Mouse (Mus musculus) stomach, postnatal 0 days (tissue): ENCODE results near the gene Tmem189. TPM values are rescaled to one million over a fixed set of nuclear protein-coding genes. Genes with fewer than 3 reads are reported as not detected.
A peak's percentile ranks its signal among the peaks of the same experiment; 100 is the strongest.

Source experiments
- ATAC-seq: fragments of 200-750 bp; cut with Nextera tagmentation; 2 replicates; pipeline ENCODE4 v1.8.0; 2017; ENCODE audit not compliant: low FRiP score, low TSS enrichment
- DNase-seq: peaks from one replicate; pipeline ENCODE4 v3.0.0-alpha.2; 2016; ENCODE audit warnings: low spot score
- H3K27ac ChIP-seq: fragments of 300-500 bp; sonication (generic); replicated peaks from 2 replicates; pipeline ENCODE4 v1.5.1; 2014; ENCODE audit warnings: mild to moderate bottlenecking, control low read depth
- H3K27me3 ChIP-seq: fragments of 300-500 bp; sonication (generic); 2 replicates; pipeline ENCODE4 v1.6.1; 2014; ENCODE audit warnings: low read length; ENCODE audit not compliant: control insufficient read depth, insufficient read depth
- H3K36me3 ChIP-seq: fragments of 300-500 bp; sonication (generic); 2 replicates; pipeline ENCODE4 v1.6.1; 2014; ENCODE audit warnings: low read length, mixed read lengths; ENCODE audit not compliant: control insufficient read depth, insufficient read depth
- H3K4me1 ChIP-seq: fragments of 300-500 bp; sonication (generic); replicated peaks from 2 replicates; pipeline ENCODE4 v1.6.1; 2014; ENCODE audit warnings: antibody characterized with exemption; ENCODE audit not compliant: control insufficient read depth, insufficient read depth
- H3K4me2 ChIP-seq: fragments of 300-500 bp; sonication (generic); replicated peaks from 2 replicates; pipeline ENCODE4 v1.6.1; 2014; ENCODE audit warnings: low read depth, mild to moderate bottlenecking, control low read depth, moderate library complexity
- H3K4me3 ChIP-seq: fragments of 300-500 bp; sonication (generic); 2 replicates; pipeline ENCODE4 v1.5.1; 2014; ENCODE audit warnings: low read depth, low read length, control low read depth
- H3K9ac ChIP-seq: fragments of 300-500 bp; sonication (generic); 2 replicates; pipeline ENCODE4 v1.6.1; 2014; ENCODE audit warnings: mild to moderate bottlenecking, low read length, control low read depth, mixed read lengths
- H3K9me3 ChIP-seq: fragments of 300-500 bp; sonication (generic); 2 replicates; pipeline ENCODE4 v1.6.1; 2016; ENCODE audit warnings: low read length; ENCODE audit not compliant: control insufficient read depth
- CTCF ChIP-seq: IDR thresholded peaks from 2 replicates; pipeline ENCODE4 v1.5.1; 2016; ENCODE audit warnings: antibody characterized with exemption, low read depth, mild to moderate bottlenecking, moderate library complexity
- EP300 ChIP-seq: optimal IDR thresholded peaks from 2 replicates; pipeline ENCODE3; 2016; ENCODE audit warnings: antibody characterized with exemption
- WGBS: fragments of 180-500 bp; shearing (Covaris S2); extraction: QIAGEN DNeasy Blood & Tissue Kit; methylation state at CpG from one replicate; pipeline ENCODE4 v1.1.7; 2014; 5-methylcytosine and 5-hydroxymethylcytosine counted together
- polyA plus RNA-seq: library from polyadenylated mRNA; unstranded; fragments of >200 nt; fragmentation: Nextera tagmentation; extraction: Ambion mirVana; gene quantifications from 2 replicates; pipeline ENCODE4 v1.2.1, GENCODE M21; 2015

The Tmem189 gene
- 74.6 and 85.7 TPM in 2 replicates for polyA plus RNA-seq

GRCm38 (mm10) chr2:167689501-167690218 is at the start of gene Tmem189:
Tmem189 (minus strand) TSS chr2:167689822.
- Histone ChIP-seq H3K27me3 (no peaks in the 10 kb centered on the region), H3K4me2 (peak within 1 kb of the TSS; percentile 80), H3K4me3 (peak within 1 kb of the TSS; percentile 76), H3K9me3 (no peaks in the 10 kb centered on the region), H3K27ac (peak within 1 kb of the TSS; percentile 96), H3K36me3 (no peaks in the 10 kb centered on the region), H3K4me1 (no peaks in the 10 kb centered on the region), H3K9ac (peak within 1 kb of the TSS; percentile 94)
- TF ChIP-seq EP300: no peak
- no peak for TF ChIP-seq CTCF
- DNase-seq (peak; percentile 83), ATAC-seq (peak; percentile 53)
- under 1% methylated on average over 74 of the region's 99 CpGs for WGBS

GRCm38 (mm10) chr2:167739030-167739429 is 49.4 kb upstream of the Tmem189 start:
- TF ChIP-seq EP300 (no peak), CTCF (no peak)
- no peaks in the 10 kb centered on the region for H3K27me3 ChIP-seq
- DNase-seq: no peak
- H3K9ac ChIP-seq: no peak overlapping the region
- H3K27ac ChIP-seq: no peak overlapping the region
- H3K4me2 ChIP-seq: no peak overlapping the region
- no peaks in the 10 kb centered on the region for H3K9me3 ChIP-seq
- no peaks in the 10 kb centered on the region; the same call in 1 of the 2 replicates for H3K4me1 ChIP-seq
- no peaks in the 10 kb centered on the region for H3K36me3 ChIP-seq
- ATAC-seq: no peak
- no peak overlapping the region for H3K4me3 ChIP-seq
- WGBS: 24% methylated on average over 6 of the region's 6 CpGs

GRCm38 (mm10) chr2:167734861-167735260 is 45.2 kb upstream of the Tmem189 start:
- no peaks in the 10 kb centered on the region; the same call in 1 of the 2 replicates for H3K4me1 ChIP-seq
- ATAC-seq (no peak), DNase-seq (no peak)
- H3K4me3 ChIP-seq: no peak overlapping the region
- no peaks in the 10 kb centered on the region for H3K36me3 ChIP-seq
- no peak for TF ChIP-seq EP300
- no peak for TF ChIP-seq CTCF
- 70% methylated on average over 10 of the region's 10 CpGs for WGBS
- no peak overlapping the region for H3K4me2 ChIP-seq
- no peak overlapping the region for H3K27ac ChIP-seq
- H3K9me3 ChIP-seq: no peaks in the 10 kb centered on the region
- no peak overlapping the region for H3K9ac ChIP-seq
- no peaks in the 10 kb centered on the region for H3K27me3 ChIP-seq

- Histone ChIP-seq H3K4me1 (no peaks in the 10 kb centered on the region), H3K9me3 (no peaks in the 10 kb centered on the region), H3K27me3 (no peaks in the 10 kb centered on the region), H3K9ac (no peak overlapping the region), H3K4me3 (no peak overlapping the region), H3K36me3 (no peaks in the 10 kb centered on the region), H3K27ac (no peak overlapping the region; the same call in none of the 2 replicates), H3K4me2 (no peak overlapping the region)
- WGBS: 50% methylated on average over 13 of the region's 13 CpGs
- ATAC-seq (peak; percentile 44), DNase-seq (peak; percentile 53)
- TF ChIP-seq CTCF (no peak), EP300 (no peak)
Measured at GRCm38 (mm10) chr2:167731149-167731548, 41.5 kb upstream of the Tmem189 start.

GRCm38 (mm10) chr2:167730036-167730435 is 40.4 kb upstream of the Tmem189 start:
- Histone ChIP-seq H3K4me3 (no peak overlapping the region), H3K4me1 (no peaks in the 10 kb centered on the region)

GRCm38 (mm10) chr2:167727161-167727560 is 37.5 kb upstream of the Tmem189 start:
- DNase-seq (peak; percentile 84), ATAC-seq (peak; percentile 59)
- Histone ChIP-seq H3K27ac (peak overlapping the region; percentile 5), H3K27me3 (no peaks in the 10 kb centered on the region), H3K36me3 (no peaks in the 10 kb centered on the region), H3K4me3 (no peak overlapping the region), H3K9me3 (no peaks in the 10 kb centered on the region), H3K4me1 (no peaks in the 10 kb centered on the region), H3K9ac (no peak overlapping the region; the same call in 1 of the 2 replicates), H3K4me2 (no peak overlapping the region)
- 35% methylated on average over 13 of the region's 13 CpGs for WGBS
- TF ChIP-seq CTCF (peak; percentile 20; the same call in 1 of the 2 replicates), EP300 (no peak)

More at GRCm38 (mm10) chr2:167730036-167730435, 40.4 kb upstream of the Tmem189 start:
- H3K36me3 ChIP-seq: no peaks in the 10 kb centered on the region
- H3K27me3 ChIP-seq: no peaks in the 10 kb centered on the region
- TF ChIP-seq CTCF (no peak), EP300 (no peak)
- ATAC-seq (no peak), DNase-seq (no peak)
- no peak overlapping the region for H3K9ac ChIP-seq
- no peaks in the 10 kb centered on the region for H3K9me3 ChIP-seq
- H3K27ac ChIP-seq: no peak overlapping the region; the same call in 1 of the 2 replicates
- 67% methylated on average over 7 of the region's 7 CpGs for WGBS
- H3K4me2 ChIP-seq: no peak overlapping the region
